Mouse (Mus musculus): ENCODE measurements at regions not wholly inside any gene's neighbourhood (a gene's known extent, or its start where the extent isn't known, plus 50 kb on each side); places are given as distances from the start of the nearest gene placed in this dataset.
"Not testable (repeated sequence)": the region's sequence is repeated elsewhere in the genome, so short reads cannot be mapped to it uniquely, and the experiment has no call there.

DNA sequence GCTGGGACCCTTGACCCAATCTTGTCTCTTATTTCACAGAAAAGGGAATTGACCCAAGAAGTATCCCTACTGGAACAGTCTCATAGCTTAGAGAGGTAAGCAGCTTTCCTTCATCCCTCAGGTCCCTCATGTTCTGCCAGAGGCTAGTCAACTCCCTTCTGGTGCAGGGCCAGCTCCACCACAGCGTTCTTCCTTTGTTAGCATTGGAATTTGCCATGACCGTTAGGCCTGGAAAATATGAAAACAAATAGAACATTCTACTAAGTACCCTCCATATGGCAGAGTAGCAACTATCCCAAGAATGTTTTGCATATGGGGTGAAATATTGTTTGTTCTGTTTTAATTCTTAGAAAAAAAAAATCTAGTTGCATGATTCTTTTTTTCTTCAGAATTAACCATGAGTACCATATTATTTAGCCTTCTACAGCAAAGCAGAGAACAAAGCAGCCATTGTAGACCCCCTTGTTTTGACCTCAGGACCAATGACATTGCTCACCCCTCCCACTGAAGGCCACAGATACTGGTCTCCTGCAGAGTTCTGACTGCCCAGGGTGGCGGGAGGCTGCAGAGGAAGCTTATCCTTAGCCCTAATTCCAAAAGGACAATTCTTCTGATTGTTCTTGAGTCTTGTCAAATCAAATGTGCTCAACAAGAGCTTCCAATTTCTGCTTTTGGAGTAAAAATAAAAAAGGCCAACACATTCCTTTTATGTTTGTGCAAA lies 78.1 kb upstream of the Ehbp1 start:
- DNase-seq: no peak

GRCm38 (mm10) chr11:22421762-22422161 lies 79.7 kb upstream of the Ehbp1 start:
- no peak for DNase-seq

DNA sequence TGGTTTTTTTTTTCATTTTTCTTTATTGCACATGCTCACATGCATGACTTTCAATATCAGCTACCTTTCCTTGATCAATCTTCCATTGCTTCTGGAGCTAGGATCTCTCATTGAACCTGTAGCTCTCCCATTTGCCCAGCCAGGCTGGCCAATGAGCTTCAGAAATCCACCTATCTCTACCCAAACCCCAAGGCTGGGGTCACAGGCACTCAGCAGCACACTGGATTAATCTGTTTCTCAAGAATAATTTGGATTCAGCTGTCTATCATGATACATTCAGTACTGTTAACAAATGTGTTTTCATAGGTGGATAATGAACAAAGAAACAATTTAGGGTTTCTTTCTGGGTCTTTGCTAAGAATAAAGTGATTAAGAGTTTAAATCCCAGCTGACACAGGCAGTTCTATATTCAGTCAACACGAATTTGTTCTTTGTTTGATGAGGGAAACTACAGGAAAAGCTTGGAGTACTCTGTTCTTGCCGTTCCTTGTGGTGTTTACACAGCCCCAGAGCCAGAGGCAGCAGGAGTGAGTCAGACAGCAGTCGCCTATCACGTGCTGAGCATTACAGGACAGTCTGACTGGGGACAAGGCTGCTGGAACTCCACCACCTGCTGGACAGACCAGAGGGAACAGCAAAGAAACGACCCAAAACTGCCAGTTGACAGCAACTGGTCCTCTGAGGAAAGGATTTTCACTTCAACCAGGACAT lies 74.6 kb upstream of the Tmem17 start:
- DNase-seq: peak; percentile 82 to 89

GRCm38 (mm10) chr11:22437851-22438215 lies 74.1 kb upstream of the Tmem17 start:
- peak; percentile 80 to 81 for DNase-seq

GRCm38 (mm10) chr11:22438441-22439066 lies 73.3 kb upstream of the Tmem17 start:
- DNase-seq: peak; percentile 49 to 80

- peak; percentile 66 to 82 for DNase-seq
Observed at GRCm38 (mm10) chr11:22440521-22440920, 71.4 kb upstream of the Tmem17 start.

DNA sequence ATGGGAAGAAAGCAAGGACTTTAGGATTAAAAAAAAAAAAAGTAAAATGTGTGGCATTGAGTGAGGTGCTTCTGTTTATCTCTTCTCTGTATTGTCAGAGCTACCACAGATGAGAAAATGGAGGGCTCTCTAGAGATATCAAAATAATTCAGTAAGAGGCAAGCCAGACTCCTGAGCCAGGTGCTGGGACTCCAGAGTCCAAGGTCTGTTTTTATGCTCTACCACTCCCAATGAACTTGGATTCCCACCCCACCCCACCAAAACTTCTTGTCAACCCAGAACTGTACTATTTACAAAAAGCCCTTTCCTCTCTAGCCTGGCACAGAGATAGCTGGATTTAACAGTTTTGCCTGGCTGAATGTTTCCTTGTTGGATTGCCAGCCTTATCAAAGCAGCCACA lies 58.7 kb upstream of the Tmem17 start:
- no peak for DNase-seq

DNA sequence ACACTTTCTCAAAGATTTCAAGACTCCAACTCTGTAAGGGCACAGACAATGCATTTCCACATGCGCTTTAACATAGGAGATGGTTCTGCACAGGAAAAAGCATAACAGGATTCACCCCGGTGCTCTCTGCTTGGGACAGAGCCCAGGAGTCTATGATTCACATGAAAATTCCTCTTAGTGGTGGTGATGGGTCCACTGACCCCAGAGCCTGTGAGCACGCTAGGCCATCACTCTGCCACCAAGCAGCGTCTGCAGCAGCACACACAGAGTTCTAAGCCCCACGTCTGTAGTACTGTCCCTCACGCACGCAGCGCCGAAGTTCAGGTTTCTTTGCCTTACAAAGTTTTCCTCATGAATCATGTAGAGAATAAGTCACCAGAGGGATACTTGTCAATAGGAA lies 55.6 kb upstream of the Tmem17 start:
- no peak for DNase-seq

- DNase-seq: no peak
Observed at GRCm38 (mm10) chr11:22457220-22457619, 54.7 kb upstream of the Tmem17 start.

DNA sequence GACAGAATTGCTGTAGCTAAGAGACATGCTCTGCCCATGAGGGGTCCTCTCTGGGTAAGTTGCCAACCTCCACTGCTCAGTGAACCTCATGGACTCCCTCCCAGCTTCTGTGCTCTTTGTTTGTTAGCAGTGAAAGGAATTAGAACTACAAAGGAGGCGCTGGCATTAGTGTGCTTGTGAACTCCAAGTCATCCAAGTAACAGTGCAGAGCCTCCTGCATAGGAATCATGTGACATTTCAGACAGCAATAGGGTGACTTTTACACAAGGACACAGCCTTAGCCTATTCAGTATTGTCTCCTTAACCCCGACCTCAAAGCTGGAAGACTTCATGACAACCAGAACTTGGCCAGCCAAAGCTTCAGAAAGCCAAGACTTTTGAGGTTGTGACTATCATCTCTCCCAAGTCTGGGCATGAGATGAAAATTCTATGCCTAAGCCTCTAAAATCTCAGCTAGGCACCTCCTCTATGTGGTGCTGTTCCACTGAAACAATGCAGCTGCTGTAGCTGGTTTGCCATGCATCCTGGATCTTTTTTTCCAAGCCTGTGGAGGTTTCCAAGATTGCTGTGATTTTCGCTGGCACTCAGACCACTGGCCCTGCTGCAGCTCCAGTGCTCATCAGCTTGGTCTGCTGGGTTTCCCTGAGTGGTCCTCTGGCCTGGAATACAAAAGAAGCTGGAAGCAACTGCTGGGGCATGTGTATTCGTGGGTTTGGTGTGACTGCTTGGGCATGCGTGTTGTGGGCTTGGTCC lies 52.8 kb upstream of the Tmem17 start:
- peak in 1 of 2 experiments; percentile 10 for DNase-seq

DNA sequence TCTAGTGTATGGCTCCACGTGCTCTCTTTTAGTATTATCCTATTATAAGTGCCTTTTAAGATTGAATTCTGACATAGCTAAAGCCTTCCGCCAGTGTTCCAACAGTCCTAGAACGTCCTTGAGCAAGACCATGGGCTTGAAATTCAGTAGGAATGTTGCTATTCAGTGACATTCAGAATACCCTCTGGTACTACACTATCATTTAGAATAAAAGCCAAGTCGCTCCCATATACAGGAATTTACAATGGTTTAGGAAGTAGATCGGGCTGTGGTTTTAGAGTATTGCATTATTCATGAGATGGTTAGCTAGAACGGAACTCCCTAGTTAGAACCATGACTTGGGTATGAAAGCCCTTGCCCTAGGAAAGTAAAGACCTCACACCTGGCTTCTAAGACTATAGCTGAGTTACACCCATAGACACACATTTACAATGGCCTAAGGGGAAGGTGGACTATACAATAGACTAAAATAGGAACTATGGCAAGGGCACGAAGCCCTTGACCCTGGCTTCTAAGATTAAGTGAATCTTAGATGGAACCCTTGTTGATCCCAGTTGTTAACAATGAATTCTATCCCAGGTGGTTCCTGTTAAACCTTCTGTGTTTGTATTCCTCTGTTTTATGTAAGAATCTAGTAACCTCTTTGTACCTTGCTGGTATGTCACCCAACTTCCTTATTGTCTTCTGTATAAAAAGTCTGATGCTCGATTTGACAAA lies 50.7 kb upstream of the Tmem17 start:
- DNase-seq: not testable (repeated sequence)
